ENCODE assay signal across 15 mouse cellular contexts in the genomic region with DNA sequence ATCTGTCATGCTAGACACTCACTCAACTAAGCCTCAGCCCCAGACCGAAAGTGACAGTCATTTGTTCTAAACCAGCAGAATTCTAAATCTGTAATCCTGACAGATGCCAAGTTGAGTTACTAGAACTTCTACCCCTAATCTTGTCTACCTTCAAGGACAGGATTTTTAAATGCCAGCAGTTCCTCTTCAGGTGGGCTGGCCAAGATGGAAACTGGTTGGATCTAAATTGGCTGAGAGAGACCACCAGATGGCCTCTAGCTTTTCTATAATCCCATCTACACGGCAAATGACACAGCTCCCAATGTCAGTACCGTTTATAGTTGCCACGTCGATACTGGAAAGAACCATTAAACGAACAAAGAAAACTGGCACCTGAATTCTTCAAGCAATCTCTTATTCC. TPM values are rescaled to one million over a fixed set of nuclear protein-coding genes. Genes with fewer than 3 reads are reported as not detected.
DNase-seq lines count a peak whose midpoint lies in the region; ATAC-seq lines count a peak whose summit lies in the region.
"Had no signal": no experiment of that assay in that cellular context is flagged by ENCODE, and none has a peak within 500 bp of the region (broad histone marks: within the 10 kb centered on the region; RNA-seq: fewer than 3 reads in every experiment).

No protein-coding gene starts in this region.

- intact Hi-C loops in heart, postnatal 14 days (cut with DNase I): loop anchor here (5.0 kb wide), 1 partner anchor 34 kb away; no protein-coding TSS in a partner anchor

- no peaks in the 10 kb centered on the region for H3K36me3 ChIP-seq in heart, embryonic 15.5 days
- no peaks in the 10 kb centered on the region for H3K36me3 ChIP-seq in lung, embryonic 15.5 days
- H3K36me3 ChIP-seq in stomach, embryonic 15.5 days: no peaks in the 10 kb centered on the region

- H3K9ac ChIP-seq in heart, embryonic 15.5 days: no peak overlapping the region
- no peak overlapping the region for H3K9ac ChIP-seq in lung, embryonic 15.5 days
- no peak overlapping the region for H3K9ac ChIP-seq in stomach, embryonic 15.5 days
- H3K9ac ChIP-seq: lung, embryonic 14.5 days had no signal

- ATAC-seq in heart, embryonic 15.5 days (replicated peaks; ENCODE audit: insufficient number of reproducible peaks, insufficient read depth, low FRiP score, low read depth): no peak
- ATAC-seq in lung, embryonic 15.5 days (ENCODE audit: borderline replicate concordance, extremely low read depth, low FRiP score, low TSS enrichment): no peak
- ATAC-seq in stomach, embryonic 15.5 days (ENCODE audit: insufficient read depth, low FRiP score, low read depth): no peak

- peaks cover 80% of the 10 kb centered on the region for H3K4me1 ChIP-seq in heart, embryonic 15.5 days (replicated peaks)
- H3K4me1 ChIP-seq in lung, embryonic 15.5 days: peaks cover 59% of the 10 kb centered on the region
- peaks cover 50% of the 10 kb centered on the region for H3K4me1 ChIP-seq in stomach, embryonic 15.5 days

- no peak overlapping the region for H3K4me2 ChIP-seq in heart, embryonic 15.5 days
- no peak overlapping the region for H3K4me2 ChIP-seq in lung, embryonic 15.5 days
- H3K4me2 ChIP-seq in stomach, embryonic 15.5 days: no peak overlapping the region
- H3K4me2 ChIP-seq: lung, embryonic 14.5 days had no signal

- H3K27ac ChIP-seq in heart, embryonic 15.5 days: peak overlapping the region; percentile 87
- peak overlapping the region; percentile 86; the same call in 1 of the 2 replicates for H3K27ac ChIP-seq in lung, embryonic 15.5 days
- peak overlapping the region; percentile 78; the same call in 1 of the 2 replicates for H3K27ac ChIP-seq in stomach, embryonic 15.5 days

- no peaks in the 10 kb centered on the region for H3K27me3 ChIP-seq in heart, embryonic 15.5 days
- H3K27me3 ChIP-seq in lung, embryonic 15.5 days: no peaks in the 10 kb centered on the region
- no peaks in the 10 kb centered on the region for H3K27me3 ChIP-seq in stomach, embryonic 15.5 days (replicated peaks)

- 83% methylated on average over 6 of the region's 6 CpGs for WGBS in heart, embryonic 15.5 days
- WGBS in lung, embryonic 15.5 days: 82% methylated on average over 6 of the region's 6 CpGs
- WGBS in stomach, embryonic 15.5 days: 81% methylated on average over 6 of the region's 6 CpGs

- no peaks in the 10 kb centered on the region for H3K9me3 ChIP-seq in heart, embryonic 15.5 days (replicated peaks)
- H3K9me3 ChIP-seq in lung, embryonic 15.5 days: no peaks in the 10 kb centered on the region
- no peaks in the 10 kb centered on the region for H3K9me3 ChIP-seq in stomach, embryonic 15.5 days
- H3K9me3 ChIP-seq: megakaryocyte, embryonic 14.5 days had no signal

- no peak overlapping the region for H3K4me3 ChIP-seq in heart, embryonic 15.5 days
- H3K4me3 ChIP-seq in lung, embryonic 15.5 days: no peak overlapping the region
- no peak overlapping the region for H3K4me3 ChIP-seq in stomach, embryonic 15.5 days (replicated peaks)
- H3K4me3 ChIP-seq: megakaryocyte, embryonic 14.5 days had no signal

- DNase-seq in cerebellum, postnatal 14 days: peak; percentile 32 to 68
- no peak for DNase-seq in cerebellum, adult 18-20 months
- DNase-seq in heart, postnatal 14 days: no peak
- DNase-seq in lung, adult 18-20 months: no peak
- no peak for DNase-seq in retina, postnatal 1 day
- DNase-seq: cerebellum, adult 9-10 months; gastrocnemius, postnatal 25 days; kidney, postnatal 4 days; lung, embryonic 14.5 days; right cerebral cortex, adult 18-20 months; thymus, postnatal 25 days had no signal

RNA-seq across cellular contexts. Expression of a gene that starts 8.9 kb away (rescaled TPM):
- polyA plus RNA-seq in heart, embryonic 15.5 days (2015; fragmentation: Nextera tagmentation; extraction: Ambion mirVana): 28.4 and 30.6 TPM in 2 replicates
- total RNA-seq in heart, postnatal 14 days (2021): 10 to 100 TPM; 35.5 to 40.0 TPM
- polyA plus RNA-seq in lung, embryonic 15.5 days (2015; fragmentation: Nextera tagmentation; extraction: Ambion mirVana): 20.2 and 22.2 TPM in 2 replicates
- 15.5 and 16.8 TPM in 2 replicates for polyA plus RNA-seq in stomach, embryonic 15.5 days (2015; fragmentation: Nextera tagmentation; extraction: Ambion mirVana)

Comparison
In these comparisons a context has a peak if more than half of its experiments do, and no peak if none do; other contexts are left out.
1. DNase-seq: peak in cerebellum, postnatal 14 days (2 of 2); none in cerebellum, adult 18-20 months (0 of 2), heart, postnatal 14 days (0 of 2), lung, adult 18-20 months (0 of 2) and retina, postnatal 1 day (single experiment).
2. Peak in every context shown above with its lines, with median percentiles within 50 percentile points of each other: H3K27ac ChIP-seq.